Mouse (Mus musculus) retina, adult 2 months (tissue): Measurements from ENCODE around the gene Ptcd2.

Experiments
- DNase-seq: peaks from one replicate; pipeline ENCODE4 v3.0.0-alpha.2; 2012; ENCODE audit warnings: low read depth, low spot score

Gene Ptcd2

DNA sequence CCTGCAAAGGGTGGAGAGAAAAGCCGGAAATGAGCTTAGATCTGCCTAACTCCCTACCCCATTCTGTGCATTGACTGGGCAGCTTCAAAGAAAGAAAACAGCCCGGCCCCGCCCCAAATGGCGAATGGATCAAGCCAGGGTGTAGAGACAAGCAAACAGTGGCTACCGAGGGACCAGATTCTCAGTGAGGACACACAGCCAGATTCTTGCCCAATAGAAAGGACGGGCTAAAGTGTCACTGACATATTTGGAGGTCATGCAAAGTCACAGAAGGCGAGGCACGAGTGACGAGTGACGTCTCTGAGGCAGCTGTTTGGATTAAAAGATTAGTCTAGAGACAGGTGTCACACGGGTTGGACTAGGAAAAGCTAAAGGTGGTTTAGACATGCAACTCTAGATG is 40.1 kb downstream of the Ptcd2 start:
- no peak for DNase-seq

DNA sequence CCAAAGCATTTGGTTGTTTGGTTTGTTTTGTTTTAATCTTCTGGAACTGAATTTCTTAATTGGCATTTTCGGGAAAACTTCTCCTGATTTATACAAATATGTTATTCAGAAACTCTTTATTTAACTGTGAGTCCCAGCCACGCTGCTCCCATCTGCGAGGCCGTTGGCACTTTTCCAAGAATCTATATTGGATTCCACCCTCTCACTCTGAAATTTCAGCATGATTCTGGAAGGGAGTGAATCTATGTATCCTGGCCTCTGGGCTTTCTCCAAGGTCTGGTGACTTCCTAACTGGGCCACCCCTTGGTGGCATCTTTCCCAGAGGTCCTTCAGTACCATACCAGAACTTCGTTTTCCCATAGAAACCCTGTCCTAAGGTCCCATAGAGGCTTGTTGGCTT is 40.7 kb downstream of the Ptcd2 start:
- no peak for DNase-seq

DNA sequence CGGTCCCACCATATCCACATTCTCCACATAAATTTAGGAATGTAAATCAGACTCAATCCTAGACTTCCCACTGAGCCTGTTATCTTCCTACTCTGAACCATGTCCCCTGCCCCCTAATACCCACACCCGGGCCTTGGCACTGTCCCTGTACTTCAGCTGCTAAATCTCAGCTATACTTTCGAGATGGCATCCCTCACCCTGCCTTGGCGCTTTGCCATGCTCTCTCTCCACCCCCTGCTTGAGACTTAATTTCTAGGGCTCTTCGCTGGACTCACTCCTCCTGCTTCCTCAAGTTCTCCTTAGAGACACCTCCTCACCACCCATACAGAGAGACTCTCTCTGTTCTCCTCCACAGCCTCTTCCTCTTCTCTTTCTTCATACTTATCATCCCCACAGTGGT is 44.6 kb downstream of the Ptcd2 start:
- no peak for DNase-seq

DNA sequence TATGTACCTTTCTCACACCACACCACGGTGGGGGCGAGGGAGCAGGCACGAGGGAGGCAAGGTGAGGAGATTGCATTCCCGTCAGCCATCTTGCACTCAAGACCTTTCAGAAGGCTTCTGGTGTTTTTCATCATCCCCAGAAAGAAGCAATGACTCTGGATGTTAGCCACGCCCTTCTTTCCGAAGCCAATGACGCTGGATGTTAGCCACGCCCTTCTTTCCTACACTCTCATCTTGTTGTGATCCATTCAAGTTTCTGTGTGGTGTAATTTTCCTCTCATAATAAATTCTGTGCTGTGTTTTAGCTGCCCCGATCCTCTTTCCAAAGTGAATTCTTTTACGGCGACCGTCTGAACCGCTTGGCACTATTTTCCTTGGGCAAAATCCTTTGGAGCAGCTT is 50.3 kb downstream of the Ptcd2 start:
- DNase-seq, result no peak

DNA sequence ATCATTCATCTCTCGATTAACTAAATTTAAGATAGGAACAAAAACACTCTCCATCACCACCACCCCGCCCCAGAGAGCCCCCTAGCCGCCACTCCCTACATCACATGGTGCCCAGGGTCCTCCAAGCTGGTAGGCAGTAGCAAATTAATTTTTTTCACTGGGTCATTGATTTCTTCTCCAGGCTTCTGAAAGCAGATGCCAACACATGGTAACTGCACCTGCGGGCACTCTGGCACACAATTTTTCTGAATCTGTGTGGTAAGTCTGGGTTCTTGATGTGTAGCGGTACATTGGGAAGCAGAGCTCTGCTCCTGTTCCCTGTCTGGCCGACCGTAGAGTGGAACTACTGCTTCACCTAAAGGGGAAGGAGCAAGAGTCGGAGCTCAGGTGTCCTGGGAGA is 53.7 kb downstream of the Ptcd2 start:
- no peak for DNase-seq

DNA sequence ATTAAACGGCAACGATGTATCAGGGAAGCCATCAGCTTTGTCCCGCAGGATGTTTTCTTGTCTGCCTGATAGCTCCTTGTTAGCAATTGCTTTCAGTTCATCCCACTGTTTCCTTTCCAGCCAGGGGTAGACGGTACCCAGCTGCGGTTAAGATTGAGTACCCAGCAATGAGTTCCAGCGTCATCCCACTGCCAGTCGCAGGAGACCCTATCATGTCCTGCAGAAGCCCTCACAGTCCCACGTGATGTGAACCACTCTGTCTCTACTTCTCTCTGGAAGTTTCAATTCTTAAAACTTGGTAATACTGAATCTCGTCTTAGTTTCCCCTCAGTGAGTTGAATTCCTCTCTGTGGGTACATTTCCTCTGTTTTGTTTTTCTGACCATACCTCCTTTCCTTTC is 56.7 kb downstream of the Ptcd2 start:
- DNase-seq, result no peak

DNA sequence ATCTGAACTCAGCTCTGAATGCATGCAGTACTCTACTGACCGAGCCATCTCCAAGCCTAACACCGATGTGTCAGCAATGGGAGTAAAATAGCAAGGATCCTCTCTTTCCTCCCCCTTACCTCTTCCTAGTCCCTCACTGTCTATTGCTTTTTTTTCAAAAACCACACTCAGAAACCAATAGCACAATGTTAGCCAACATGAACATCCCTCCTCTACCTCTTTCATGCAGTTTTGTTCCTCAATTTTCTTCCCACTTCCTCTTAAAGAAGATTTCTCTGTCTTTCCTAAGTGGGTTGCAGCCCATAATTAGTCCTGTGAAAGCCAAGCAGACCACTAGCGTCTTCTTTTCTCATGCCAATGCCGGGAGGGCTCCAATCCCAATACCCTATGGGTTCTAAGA is 57.3 kb downstream of the Ptcd2 start:
- no peak for DNase-seq

DNA sequence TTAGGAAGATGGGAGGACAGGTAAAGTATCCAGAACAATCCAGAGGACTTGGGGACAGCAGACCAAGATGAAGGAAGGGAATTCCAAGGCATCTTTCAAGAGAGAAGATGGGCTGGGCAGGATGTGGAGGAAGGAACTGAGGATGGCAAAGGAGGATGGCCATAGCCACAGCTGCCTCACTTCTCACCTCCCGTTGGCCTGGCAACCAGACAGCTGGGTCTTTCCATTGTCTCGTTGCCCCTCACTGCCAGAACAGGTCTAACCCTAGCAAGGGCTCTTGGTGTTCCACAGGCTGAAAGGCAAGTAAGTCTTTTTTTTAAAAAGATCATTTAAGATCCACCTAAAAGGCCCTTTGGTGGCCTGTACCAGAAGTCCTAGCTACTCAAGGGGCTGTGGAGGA is 59.3 kb downstream of the Ptcd2 start:
- no peak for DNase-seq

DNA sequence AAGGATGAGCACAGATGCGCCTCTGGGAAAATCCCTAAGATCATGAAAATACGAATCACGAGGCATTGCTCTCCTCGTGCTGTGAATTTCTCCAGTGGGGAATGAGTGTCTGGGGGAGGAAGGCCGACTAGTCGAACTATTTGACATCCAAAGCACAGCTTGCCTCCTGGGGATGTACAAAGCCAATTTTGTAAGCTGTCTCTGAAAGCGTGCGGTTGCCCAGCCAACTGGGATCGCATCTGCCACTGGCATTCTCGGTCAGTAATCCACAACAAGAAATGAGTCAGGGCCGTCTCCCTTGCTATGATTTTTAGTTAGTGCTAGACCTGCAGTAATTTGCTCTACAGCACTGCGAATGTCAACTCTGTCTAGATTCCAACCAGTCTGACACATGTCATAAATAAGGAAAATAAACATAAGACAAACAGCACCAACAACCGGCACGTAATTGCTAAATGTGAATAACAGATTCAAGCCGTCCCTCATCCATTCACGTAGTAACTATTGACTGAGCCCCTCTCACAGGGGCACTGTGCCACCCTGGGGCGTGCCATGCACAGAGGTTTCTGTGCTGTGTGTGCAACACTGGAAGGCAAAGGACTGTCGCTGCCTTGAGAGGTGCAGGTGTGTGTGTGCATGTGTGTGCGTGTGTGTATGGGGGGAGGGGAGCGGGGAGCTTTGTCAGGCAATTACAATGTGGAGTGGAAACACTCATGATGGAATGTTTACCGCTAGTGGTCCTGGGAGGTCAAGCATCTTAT is 59.9 kb downstream of the Ptcd2 start:
- DNase-seq, result peak; percentile 20

DNA sequence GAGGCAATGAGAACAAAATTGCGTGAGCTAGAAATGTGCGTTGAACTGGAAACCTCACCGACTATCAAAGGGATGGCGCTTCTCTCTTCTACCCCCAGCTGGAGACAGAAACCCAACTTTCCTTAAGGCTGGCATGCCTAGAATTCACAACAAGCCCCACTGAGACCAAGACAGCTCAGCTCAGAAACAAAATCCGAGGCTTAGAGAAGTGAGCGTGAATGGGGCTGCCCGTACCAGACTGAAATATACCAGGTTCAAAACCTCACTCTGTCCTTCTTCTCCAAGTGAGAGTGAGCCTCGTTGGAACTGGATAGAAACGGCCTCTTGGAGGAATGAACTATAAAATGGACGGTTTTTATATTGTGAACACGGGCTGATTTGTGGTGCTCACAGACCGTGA is 60.6 kb downstream of the Ptcd2 start:
- DNase-seq, result no peak

DNA sequence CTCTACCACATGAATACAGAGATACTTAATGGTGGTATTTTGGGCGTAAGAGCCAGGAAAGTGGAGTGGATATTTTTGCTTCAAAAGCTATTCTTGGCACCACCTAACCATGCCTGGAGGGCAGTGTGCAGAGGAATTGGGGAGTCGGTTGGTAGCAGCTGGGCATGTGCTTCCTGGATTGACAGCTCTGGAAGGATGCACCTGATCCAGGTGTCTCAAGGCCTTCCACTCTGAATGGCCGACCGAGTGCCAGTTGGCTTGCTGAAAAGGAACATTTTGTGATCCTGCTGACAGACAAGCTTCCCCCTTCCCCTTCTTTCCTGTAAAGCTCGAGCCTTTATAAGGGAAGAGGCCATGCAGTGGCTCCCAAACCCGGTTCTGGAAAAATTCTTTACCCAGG is 61.5 kb downstream of the Ptcd2 start:
- DNase-seq, result no peak

DNA sequence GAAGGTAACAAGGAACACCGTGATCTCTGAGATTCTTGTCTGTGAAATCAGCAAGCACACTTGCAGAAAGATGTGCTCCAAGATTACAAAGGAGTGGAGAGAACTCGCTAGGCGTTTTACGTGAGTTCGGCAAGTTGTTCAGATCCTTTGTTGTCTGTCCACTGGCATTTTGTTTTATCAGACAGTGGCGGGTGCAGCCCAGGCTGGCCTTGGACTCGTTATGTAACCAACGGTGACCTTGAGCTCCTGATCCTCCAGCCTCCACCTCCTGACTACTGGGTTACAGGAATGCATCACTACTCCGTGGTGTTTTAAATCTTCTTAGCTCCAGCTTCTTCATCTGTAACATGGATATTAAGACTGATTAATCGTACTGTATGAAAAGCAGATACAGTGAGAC is 65.2 kb downstream of the Ptcd2 start:
- no peak for DNase-seq

DNA sequence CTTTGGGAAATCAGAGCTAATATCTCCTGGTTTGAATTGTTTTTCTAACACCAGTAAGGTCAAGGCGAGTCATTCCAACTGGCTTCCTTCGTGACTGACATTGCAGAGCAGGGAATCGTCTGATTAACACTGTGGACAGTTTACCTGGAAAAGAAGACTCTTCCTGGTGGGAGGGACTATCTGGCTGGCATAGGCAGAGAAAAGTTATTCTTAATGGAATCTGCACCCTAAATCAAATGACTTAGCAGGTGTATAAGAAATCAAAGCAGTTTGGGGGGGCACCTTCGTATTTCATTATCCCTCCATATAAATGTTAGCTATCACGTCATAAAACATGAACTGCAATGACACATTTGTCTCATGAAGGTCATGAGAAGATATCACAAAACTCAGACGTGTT is 66.0 kb downstream of the Ptcd2 start:
- no peak for DNase-seq

DNA sequence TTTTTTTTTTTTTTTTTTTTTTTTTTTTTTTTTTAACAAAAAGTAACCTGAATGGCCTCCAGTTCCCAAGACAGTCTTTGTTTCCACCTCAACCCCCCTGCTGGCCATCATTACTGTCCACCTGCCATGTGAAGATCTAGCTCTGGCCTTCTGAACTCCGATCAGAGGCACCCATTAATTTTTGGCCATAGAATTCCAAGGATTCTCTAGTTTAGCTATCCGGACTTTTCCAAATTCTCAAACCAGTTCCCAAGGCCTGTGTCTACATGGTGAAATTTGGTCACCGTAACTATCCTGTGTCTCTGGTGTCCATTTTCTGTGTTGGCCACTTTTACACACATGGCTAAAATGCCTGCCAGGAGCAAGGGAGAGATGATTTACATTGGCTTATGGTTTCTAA is 67.0 kb downstream of the Ptcd2 start:
- no peak for DNase-seq

DNA sequence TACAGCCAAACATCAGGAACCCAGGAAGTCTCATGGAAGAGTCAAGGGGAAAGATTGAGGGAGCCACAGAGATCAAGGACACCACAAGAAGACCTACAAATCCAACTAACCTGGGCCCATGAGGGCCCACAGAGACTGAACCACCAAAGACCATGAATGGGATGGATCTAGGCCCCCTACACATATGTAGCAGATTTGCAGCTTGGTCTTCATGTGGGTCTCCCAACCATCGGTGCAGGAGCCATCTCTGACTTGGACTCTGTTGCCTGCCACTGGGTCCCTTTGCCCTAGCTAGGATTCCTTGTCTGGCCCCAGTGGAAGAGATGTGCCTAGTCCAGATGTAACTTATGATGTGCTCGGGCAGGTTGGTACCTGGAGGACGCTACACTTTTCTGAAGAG is 72.5 kb downstream of the Ptcd2 start:
- DNase-seq, result no peak
